Mouse (Mus musculus): ENCODE data around the gene Serpina3k. TPM values are rescaled to one million over a fixed set of nuclear protein-coding genes. Genes with fewer than 3 reads are reported as not detected.
"Not testable (repeated sequence)": the region's sequence is repeated elsewhere in the genome, so short reads cannot be mapped to it uniquely, and the experiment has no call there.

The Serpina3k gene
- polyA plus RNA-seq, 1 experiment: not detected

DNA sequence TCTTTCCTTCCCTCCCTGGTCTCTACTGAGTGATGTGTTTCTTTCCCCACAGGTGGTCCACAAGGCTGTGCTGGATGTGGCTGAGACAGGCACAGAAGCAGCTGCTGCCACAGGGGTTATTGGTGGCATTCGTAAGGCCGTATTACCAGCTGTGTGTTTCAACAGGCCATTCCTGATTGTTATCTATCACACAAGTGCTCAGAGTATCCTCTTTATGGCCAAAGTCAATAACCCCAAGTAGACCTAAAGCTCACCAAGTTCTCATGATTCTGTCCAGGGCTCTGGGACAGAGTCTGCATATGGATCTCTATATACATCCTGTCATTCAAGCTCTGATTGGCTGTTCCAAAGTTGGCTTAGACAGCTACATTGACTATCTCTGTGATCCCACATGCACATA lies 6.9 kb downstream of the Serpina3k start:
- Histone ChIP-seq H3K27ac (ENCODE audit: insufficient read depth, low read depth, low read length) (no peak overlapping the region), H3K4me3 (ENCODE audit: insufficient read depth, low read length) (no peak overlapping the region), H3K4me1 (ENCODE audit: control insufficient read depth, insufficient read depth, low read length) (no peaks in the 10 kb centered on the region)
- TF ChIP-seq CTCF (IDR thresholded peaks at IDR 0.05; ENCODE audit: low read depth, low read length) (no peak), POLR2A (IDR thresholded peaks at IDR 0.05; ENCODE audit: borderline replicate concordance, low read depth, low read length) (no peak)

GRCm38 (mm10) chr12:104345707-104346106 lies 7.4 kb downstream of the Serpina3k start:
- no peaks in the 10 kb centered on the region for H3K4me1 ChIP-seq (ENCODE audit: control insufficient read depth, insufficient read depth, low read length)
- TF ChIP-seq CTCF (IDR thresholded peaks at IDR 0.05; ENCODE audit: low read depth, low read length): no peak
- TF ChIP-seq POLR2A (IDR thresholded peaks at IDR 0.05; ENCODE audit: borderline replicate concordance, low read depth, low read length): no peak
- H3K4me3 ChIP-seq (ENCODE audit: insufficient read depth, low read length): no peak overlapping the region
- no peak overlapping the region for H3K27ac ChIP-seq (ENCODE audit: insufficient read depth, low read depth, low read length)

DNA sequence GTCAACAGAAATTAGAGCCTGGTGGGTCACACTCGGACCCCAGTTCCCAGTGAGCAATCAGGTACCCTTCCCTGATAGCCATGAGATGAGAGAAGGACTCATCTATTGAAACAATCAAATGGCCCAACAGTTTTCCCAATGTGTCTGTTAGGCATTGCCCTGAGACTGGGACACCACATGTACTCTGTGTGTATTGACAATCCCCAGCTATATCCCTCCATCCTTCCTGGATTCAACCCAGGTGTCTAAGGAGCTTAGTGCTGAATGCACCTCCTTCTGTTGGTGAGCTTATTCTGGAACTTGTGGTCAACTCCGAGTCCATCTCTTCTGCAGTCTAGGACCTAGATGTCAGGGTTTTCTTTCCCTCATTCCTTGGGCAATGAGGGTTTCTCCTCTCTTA lies 8.8 kb downstream of the Serpina3k start:
- TF ChIP-seq CTCF (IDR thresholded peaks at IDR 0.05; ENCODE audit: low read depth, low read length): no peak
- no peak for TF ChIP-seq POLR2A (IDR thresholded peaks at IDR 0.05; ENCODE audit: borderline replicate concordance, low read depth, low read length)
- Histone ChIP-seq H3K4me3 (ENCODE audit: insufficient read depth, low read length) (no peak overlapping the region), H3K4me1 (ENCODE audit: control insufficient read depth, insufficient read depth, low read length) (no peaks in the 10 kb centered on the region), H3K27ac (ENCODE audit: insufficient read depth, low read depth, low read length) (no peak overlapping the region)

GRCm38 (mm10) chr12:104351812-104352211 lies 13.5 kb downstream of the Serpina3k start:
- H3K27ac ChIP-seq (ENCODE audit: insufficient read depth, low read depth, low read length); H3K4me1 ChIP-seq (ENCODE audit: control insufficient read depth, insufficient read depth, low read length); H3K4me3 ChIP-seq (ENCODE audit: insufficient read depth, low read length): not testable (repeated sequence)

DNA sequence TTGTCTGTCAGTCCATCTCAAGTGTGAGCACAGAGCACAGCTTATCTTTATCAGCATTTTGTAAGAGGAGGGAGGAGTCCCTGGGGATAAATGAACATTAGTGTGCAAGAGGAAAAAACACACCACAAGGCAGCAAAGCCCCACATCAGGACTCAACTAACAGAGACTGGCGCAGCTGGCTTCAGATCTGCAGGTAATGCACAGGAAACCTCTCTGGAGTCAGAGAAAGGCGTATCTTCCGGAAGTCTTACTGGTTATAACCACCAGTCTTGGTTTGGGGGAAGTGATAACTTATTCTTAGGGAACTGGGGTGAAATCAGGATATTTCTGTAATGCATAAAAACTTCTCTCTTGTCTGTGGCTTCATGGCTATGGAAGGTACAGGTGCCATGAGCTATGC lies 17.7 kb downstream of the Serpina3k start:
- no peak for TF ChIP-seq CTCF (IDR thresholded peaks at IDR 0.05; ENCODE audit: low read depth, low read length)
- TF ChIP-seq POLR2A (IDR thresholded peaks at IDR 0.05; ENCODE audit: borderline replicate concordance, low read depth, low read length): no peak
- H3K4me3 ChIP-seq (ENCODE audit: insufficient read depth, low read length): no peak overlapping the region
- H3K27ac ChIP-seq (ENCODE audit: insufficient read depth, low read depth, low read length): no peak overlapping the region
- no peaks in the 10 kb centered on the region for H3K4me1 ChIP-seq (ENCODE audit: control insufficient read depth, insufficient read depth, low read length)

- Histone ChIP-seq H3K4me1 (ENCODE audit: control insufficient read depth, insufficient read depth, low read length) (no peaks in the 10 kb centered on the region), H3K27ac (ENCODE audit: insufficient read depth, low read depth, low read length) (no peak overlapping the region), H3K4me3 (ENCODE audit: insufficient read depth, low read length) (no peak overlapping the region)
- no peak for TF ChIP-seq POLR2A (IDR thresholded peaks at IDR 0.05; ENCODE audit: borderline replicate concordance, low read depth, low read length)
These were observed 31.7 kb downstream of the Serpina3k start for GRCm38 (mm10) chr12:104369986-104370385.

DNA sequence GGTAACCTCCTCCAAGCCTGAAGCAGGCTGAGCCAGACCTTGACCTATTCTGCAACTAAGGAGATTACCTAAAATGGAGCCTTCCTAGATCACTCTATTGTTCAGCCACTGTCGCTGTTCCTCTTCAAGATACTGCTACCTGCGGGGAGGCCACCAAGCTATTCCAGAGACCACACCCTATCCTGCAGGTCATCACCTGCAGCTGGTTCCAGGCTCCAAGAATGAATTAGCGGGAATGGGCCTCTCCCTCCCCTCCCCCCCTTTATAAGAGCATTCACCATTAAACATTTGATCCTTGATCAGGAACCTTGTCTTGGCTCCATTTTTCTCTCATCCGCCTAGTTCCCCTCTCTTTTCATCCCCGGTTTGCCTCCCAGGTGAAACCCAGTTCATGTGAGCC lies 38.9 kb downstream of the Serpina3k start:
- not testable (repeated sequence) for H3K4me3 ChIP-seq (ENCODE audit: insufficient read depth, low read length); H3K4me1 ChIP-seq (ENCODE audit: control insufficient read depth, insufficient read depth, low read length); H3K27ac ChIP-seq (ENCODE audit: insufficient read depth, low read depth, low read length)

DNA sequence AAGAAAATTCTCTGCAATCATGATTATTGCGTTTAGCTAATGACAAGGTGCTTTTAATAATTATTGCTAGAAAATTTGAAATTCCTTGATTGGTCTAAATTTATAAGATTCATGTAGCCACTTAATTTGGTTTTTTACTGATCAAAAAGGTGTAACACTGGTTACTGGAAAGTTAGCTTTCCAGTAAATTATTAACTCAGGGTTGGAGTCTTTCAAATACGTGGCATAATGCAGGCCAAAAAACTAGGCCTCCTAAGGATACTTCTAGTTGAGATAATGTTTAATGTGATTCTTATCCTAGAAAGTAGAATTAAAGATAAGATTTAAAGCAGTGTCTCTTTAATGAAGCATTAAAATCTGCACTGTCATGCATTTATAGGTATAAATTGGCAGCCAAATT lies 40.1 kb downstream of the Serpina3k start:
- H3K4me1 ChIP-seq (ENCODE audit: control insufficient read depth, insufficient read depth, low read length); H3K27ac ChIP-seq (ENCODE audit: insufficient read depth, low read depth, low read length); H3K4me3 ChIP-seq (ENCODE audit: insufficient read depth, low read length): not testable (repeated sequence)

DNA sequence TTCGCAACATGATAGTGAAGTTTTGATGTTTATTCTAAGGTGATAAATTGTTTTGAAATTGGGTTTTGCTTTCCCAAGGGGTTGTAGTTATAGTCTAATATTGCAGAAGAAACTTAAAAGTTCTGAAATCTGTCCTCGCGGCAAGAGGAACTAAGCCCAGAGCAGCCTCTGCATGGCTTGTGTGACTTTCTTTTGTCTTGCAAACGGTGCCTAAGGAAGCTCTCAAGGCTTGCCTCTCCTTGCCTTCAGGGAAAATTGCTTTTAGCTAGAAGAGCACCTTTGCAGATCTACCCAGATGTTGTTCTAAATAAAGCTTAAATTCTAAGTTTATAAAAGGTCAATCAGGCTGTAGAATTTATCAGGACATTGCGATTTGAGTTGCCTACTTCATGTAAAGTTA lies 40.5 kb downstream of the Serpina3k start:
- H3K4me1 ChIP-seq (ENCODE audit: control insufficient read depth, insufficient read depth, low read length); H3K27ac ChIP-seq (ENCODE audit: insufficient read depth, low read depth, low read length); H3K4me3 ChIP-seq (ENCODE audit: insufficient read depth, low read length): not testable (repeated sequence)

GRCm38 (mm10) chr12:104379856-104380255 lies 41.6 kb downstream of the Serpina3k start:
- H3K27ac ChIP-seq (ENCODE audit: insufficient read depth, low read depth, low read length): no peak overlapping the region
- no peak overlapping the region for H3K4me3 ChIP-seq (ENCODE audit: insufficient read depth, low read length)
- no peak for TF ChIP-seq CTCF (IDR thresholded peaks at IDR 0.05; ENCODE audit: low read depth, low read length)
- no peak for TF ChIP-seq POLR2A (IDR thresholded peaks at IDR 0.05; ENCODE audit: borderline replicate concordance, low read depth, low read length)
- H3K4me1 ChIP-seq (ENCODE audit: control insufficient read depth, insufficient read depth, low read length): no peaks in the 10 kb centered on the region

- H3K4me3 ChIP-seq (ENCODE audit: insufficient read depth, low read length); H3K27ac ChIP-seq (ENCODE audit: insufficient read depth, low read depth, low read length); H3K4me1 ChIP-seq (ENCODE audit: control insufficient read depth, insufficient read depth, low read length): not testable (repeated sequence)
These were observed 42.9 kb downstream of the Serpina3k start for GRCm38 (mm10) chr12:104381071-104381604.

- H3K4me3 ChIP-seq (ENCODE audit: insufficient read depth, low read length); H3K4me1 ChIP-seq (ENCODE audit: control insufficient read depth, insufficient read depth, low read length); H3K27ac ChIP-seq (ENCODE audit: insufficient read depth, low read depth, low read length): not testable (repeated sequence)
These were observed 47.7 kb downstream of the Serpina3k start for GRCm38 (mm10) chr12:104385987-104386386.

DNA sequence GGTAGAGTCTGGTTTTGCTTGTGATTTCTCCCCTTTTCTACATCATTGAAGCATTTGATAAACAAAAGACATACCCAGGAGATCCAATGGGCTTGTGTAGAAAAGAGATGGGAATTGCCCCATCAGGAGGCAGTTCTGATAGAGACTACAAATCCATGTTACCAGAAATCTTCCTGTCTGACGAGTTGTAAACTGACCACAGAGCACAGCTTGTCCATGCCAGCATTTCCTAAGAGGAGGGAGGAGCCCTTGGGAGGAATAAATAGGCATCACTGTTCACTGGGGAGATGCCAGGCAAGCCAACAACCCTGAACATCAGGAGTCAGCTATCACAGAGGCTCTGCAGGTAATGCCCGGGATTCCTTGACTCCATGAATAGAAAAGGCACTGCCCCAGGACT lies 48.6 kb downstream of the Serpina3k start:
- not testable (repeated sequence) for H3K4me1 ChIP-seq (ENCODE audit: control insufficient read depth, insufficient read depth, low read length); H3K27ac ChIP-seq (ENCODE audit: insufficient read depth, low read depth, low read length); H3K4me3 ChIP-seq (ENCODE audit: insufficient read depth, low read length)
